Mouse (Mus musculus): ENCODE results near the gene Hspa4. TPM values are rescaled to one million over a fixed set of nuclear protein-coding genes. Genes with fewer than 3 reads are reported as not detected.

Hspa4 gene
- polyA plus RNA-seq, 1 experiment = 99.3 TPM

GRCm38 (mm10) chr11:53245561-53245960 is 54.7 kb downstream of the Hspa4 start:
- Histone ChIP-seq H3K4me3 (no peak overlapping the region), H3K36me3 (ENCODE audit: control insufficient read depth, insufficient read depth) (no peaks in the 10 kb centered on the region), H3ac (ENCODE audit: control insufficient read depth, insufficient read length) (no peak overlapping the region), H3K4me2 (ENCODE audit: low read depth) (no peak overlapping the region), H3K79me2 (ENCODE audit: control insufficient read depth, insufficient read depth) (no peaks in the 10 kb centered on the region), H3K27me3 (ENCODE audit: control insufficient read depth, insufficient read depth, insufficient read length) (no peaks in the 10 kb centered on the region)
- TF ChIP-seq POLR2A (IDR thresholded peaks at IDR 0.05; ENCODE audit: insufficient read length, low read depth) (no peak), REST (IDR thresholded peaks at IDR 0.05; ENCODE audit: insufficient read depth, insufficient read length) (no peak), SRF (IDR thresholded peaks at IDR 0.05; ENCODE audit: control insufficient read depth, insufficient read length, low read depth) (no peak), POLR2AphosphoS2 (IDR thresholded peaks at IDR 0.05; ENCODE audit: insufficient read length, low read depth) (no peak), MYOD1 (IDR thresholded peaks at IDR 0.05; ENCODE audit: control insufficient read depth in 1 of 3, insufficient read length in 2 of 3, low read depth in 2 of 3) (no peak), TCF3 (IDR thresholded peaks at IDR 0.05; ENCODE audit: insufficient read length, low read depth) (no peak), CEBPB (IDR thresholded peaks at IDR 0.05; ENCODE audit: insufficient read depth, poor library complexity, severe bottlenecking) (no peak), TCF12 (IDR thresholded peaks at IDR 0.05; ENCODE audit: insufficient read depth, poor library complexity, severe bottlenecking) (no peak), MYOG (IDR thresholded peaks at IDR 0.05; ENCODE audit: control insufficient read depth in 1 of 3, insufficient read depth in 1 of 3, insufficient read length in 2 of 3, low read depth in 2 of 3) (no peak), MAX (IDR thresholded peaks at IDR 0.05; ENCODE audit: low read depth) (no peak), USF1 (IDR thresholded peaks at IDR 0.05; ENCODE audit: low read depth) (no peak), E2F4 (IDR thresholded peaks at IDR 0.05; ENCODE audit: insufficient read depth) (no peak)

- H3K4me3 ChIP-seq = no peak overlapping the region
- H3K4me2 ChIP-seq (ENCODE audit: low read depth) = no peak overlapping the region
- no peak overlapping the region for H3ac ChIP-seq (ENCODE audit: control insufficient read depth, insufficient read length)
- no peaks in the 10 kb centered on the region for H3K27me3 ChIP-seq (ENCODE audit: control insufficient read depth, insufficient read depth, insufficient read length)
- TF ChIP-seq TCF12 (IDR thresholded peaks at IDR 0.05; ENCODE audit: insufficient read depth, poor library complexity, severe bottlenecking) = no peak
- no peak for TF ChIP-seq MYOD1 (IDR thresholded peaks at IDR 0.05; ENCODE audit: control insufficient read depth in 1 of 3, insufficient read length in 2 of 3, low read depth in 2 of 3)
- no peak for TF ChIP-seq TCF3 (IDR thresholded peaks at IDR 0.05; ENCODE audit: insufficient read length, low read depth)
- TF ChIP-seq MAX (IDR thresholded peaks at IDR 0.05; ENCODE audit: low read depth) = no peak
- H3K79me2 ChIP-seq (ENCODE audit: control insufficient read depth, insufficient read depth) = no peaks in the 10 kb centered on the region
- H3K36me3 ChIP-seq (ENCODE audit: control insufficient read depth, insufficient read depth) = no peaks in the 10 kb centered on the region
Measured at GRCm38 (mm10) chr11:53243199-53243598, 57.1 kb downstream of the Hspa4 start.

GRCm38 (mm10) chr11:53233590-53233989 is 66.7 kb downstream of the Hspa4 start:
- H3ac ChIP-seq (ENCODE audit: control insufficient read depth, insufficient read length) = no peak overlapping the region
- TF ChIP-seq SRF (IDR thresholded peaks at IDR 0.05; ENCODE audit: control insufficient read depth, insufficient read length, low read depth) (no peak), USF1 (IDR thresholded peaks at IDR 0.05; ENCODE audit: low read depth) (no peak), CEBPB (IDR thresholded peaks at IDR 0.05; ENCODE audit: insufficient read depth, poor library complexity, severe bottlenecking) (no peak), POLR2AphosphoS2 (IDR thresholded peaks at IDR 0.05; ENCODE audit: insufficient read length, low read depth) (no peak), E2F4 (IDR thresholded peaks at IDR 0.05; ENCODE audit: insufficient read depth) (no peak), REST (IDR thresholded peaks at IDR 0.05; ENCODE audit: insufficient read depth, insufficient read length) (no peak), MAX (IDR thresholded peaks at IDR 0.05; ENCODE audit: low read depth) (no peak), MYOD1 (IDR thresholded peaks at IDR 0.05; ENCODE audit: control insufficient read depth in 1 of 3, insufficient read length in 2 of 3, low read depth in 2 of 3) (no peak), POLR2A (IDR thresholded peaks at IDR 0.05; ENCODE audit: insufficient read length, low read depth) (no peak), TCF12 (IDR thresholded peaks at IDR 0.05; ENCODE audit: insufficient read depth, poor library complexity, severe bottlenecking) (no peak), MYOG (IDR thresholded peaks at IDR 0.05; ENCODE audit: control insufficient read depth in 1 of 3, insufficient read depth in 1 of 3, insufficient read length in 2 of 3, low read depth in 2 of 3) (no peak), TCF3 (IDR thresholded peaks at IDR 0.05; ENCODE audit: insufficient read length, low read depth) (no peak)

GRCm38 (mm10) chr11:53231836-53232235 is 68.4 kb downstream of the Hspa4 start:
- no peak overlapping the region for H3K4me3 ChIP-seq
- no peaks in the 10 kb centered on the region for H3K79me2 ChIP-seq (ENCODE audit: control insufficient read depth, insufficient read depth)
- H3K4me2 ChIP-seq (ENCODE audit: low read depth) = no peak overlapping the region
- TF ChIP-seq POLR2A (IDR thresholded peaks at IDR 0.05; ENCODE audit: insufficient read length, low read depth) (no peak), REST (IDR thresholded peaks at IDR 0.05; ENCODE audit: insufficient read depth, insufficient read length) (no peak), MAX (IDR thresholded peaks at IDR 0.05; ENCODE audit: low read depth) (no peak), MYOG (IDR thresholded peaks at IDR 0.05; ENCODE audit: control insufficient read depth in 1 of 3, insufficient read depth in 1 of 3, insufficient read length in 2 of 3, low read depth in 2 of 3) (no peak), USF1 (IDR thresholded peaks at IDR 0.05; ENCODE audit: low read depth) (no peak), E2F4 (IDR thresholded peaks at IDR 0.05; ENCODE audit: insufficient read depth) (no peak), POLR2AphosphoS2 (IDR thresholded peaks at IDR 0.05; ENCODE audit: insufficient read length, low read depth) (no peak), MYOD1 (IDR thresholded peaks at IDR 0.05; ENCODE audit: control insufficient read depth in 1 of 3, insufficient read length in 2 of 3, low read depth in 2 of 3) (no peak), TCF12 (IDR thresholded peaks at IDR 0.05; ENCODE audit: insufficient read depth, poor library complexity, severe bottlenecking) (no peak), SRF (IDR thresholded peaks at IDR 0.05; ENCODE audit: control insufficient read depth, insufficient read length, low read depth) (no peak), TCF3 (IDR thresholded peaks at IDR 0.05; ENCODE audit: insufficient read length, low read depth) (no peak), CEBPB (IDR thresholded peaks at IDR 0.05; ENCODE audit: insufficient read depth, poor library complexity, severe bottlenecking) (no peak)
- no peaks in the 10 kb centered on the region for H3K27me3 ChIP-seq (ENCODE audit: control insufficient read depth, insufficient read depth, insufficient read length)
- H3K36me3 ChIP-seq (ENCODE audit: control insufficient read depth, insufficient read depth) = no peaks in the 10 kb centered on the region
- H3ac ChIP-seq (ENCODE audit: control insufficient read depth, insufficient read length) = no peak overlapping the region

More at GRCm38 (mm10) chr11:53233590-53233989, 66.7 kb downstream of the Hspa4 start:
- Histone ChIP-seq H3K4me3 (no peak overlapping the region), H3K79me2 (ENCODE audit: control insufficient read depth, insufficient read depth) (no peaks in the 10 kb centered on the region), H3K27me3 (ENCODE audit: control insufficient read depth, insufficient read depth, insufficient read length) (no peaks in the 10 kb centered on the region), H3K36me3 (ENCODE audit: control insufficient read depth, insufficient read depth) (no peaks in the 10 kb centered on the region), H3K4me2 (ENCODE audit: low read depth) (no peak overlapping the region)

GRCm38 (mm10) chr11:53229011-53229410 is 71.2 kb downstream of the Hspa4 start:
- Histone ChIP-seq H3K4me2 (ENCODE audit: low read depth) (no peak overlapping the region), H3ac (ENCODE audit: control insufficient read depth, insufficient read length) (no peak overlapping the region), H3K4me3 (no peak overlapping the region), H3K27me3 (ENCODE audit: control insufficient read depth, insufficient read depth, insufficient read length) (no peaks in the 10 kb centered on the region), H3K36me3 (ENCODE audit: control insufficient read depth, insufficient read depth) (no peaks in the 10 kb centered on the region), H3K79me2 (ENCODE audit: control insufficient read depth, insufficient read depth) (no peaks in the 10 kb centered on the region)
- no peak for TF ChIP-seq MAX (IDR thresholded peaks at IDR 0.05; ENCODE audit: low read depth)
- no peak for TF ChIP-seq MYOG (IDR thresholded peaks at IDR 0.05; ENCODE audit: control insufficient read depth in 1 of 3, insufficient read depth in 1 of 3, insufficient read length in 2 of 3, low read depth in 2 of 3)

All from myocyte (in vitro differentiated cells).